Mouse (Mus musculus): ENCODE data around the gene Bcl2l11. TPM values are rescaled to one million over a fixed set of nuclear protein-coding genes. Genes with fewer than 3 reads are reported as not detected.

The Bcl2l11 gene
- polyA plus RNA-seq, 1 experiment from 2014 or later, result 19.9 TPM

DNA sequence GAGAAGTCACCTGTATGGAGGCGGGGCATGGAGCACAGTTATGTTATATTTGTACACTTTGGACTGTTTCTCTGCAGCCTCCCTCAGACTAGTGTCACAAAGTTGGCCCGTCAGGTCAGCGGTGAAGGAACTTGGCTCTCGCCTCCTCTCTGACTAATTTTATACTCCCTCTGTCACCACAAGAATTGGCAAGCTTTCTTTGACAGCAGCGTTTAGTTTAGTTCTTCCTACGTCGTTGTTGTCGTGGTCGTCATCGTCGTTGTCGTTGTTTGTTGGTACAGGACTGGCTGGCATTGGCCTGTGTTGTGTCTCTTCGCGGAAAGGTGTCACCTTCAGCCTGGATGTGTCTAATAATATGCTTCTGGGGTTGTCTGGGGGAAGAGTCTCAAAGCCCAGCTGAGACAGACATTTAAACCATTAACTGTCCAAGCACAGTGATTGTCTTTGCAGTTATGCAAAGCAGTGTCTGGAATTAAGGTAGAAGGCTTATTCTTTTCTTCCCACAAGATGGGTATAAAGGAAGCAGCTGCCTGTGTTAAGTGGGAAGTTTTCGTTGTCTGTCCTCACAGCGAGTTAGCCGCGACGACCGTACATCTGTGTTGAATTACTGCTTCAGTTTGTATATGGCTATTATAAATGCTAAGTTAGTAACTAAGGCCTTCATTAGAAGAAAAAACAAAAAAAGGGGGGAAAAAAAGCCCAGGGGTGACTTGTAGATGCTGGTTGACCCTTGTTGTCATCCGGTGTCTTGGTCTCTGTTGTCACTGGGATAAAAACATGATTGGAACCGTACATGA lies 11.8 kb downstream of the Bcl2l11 start:
- no peaks in the 10 kb centered on the region for H3K4me1 ChIP-seq (ENCODE audit: control insufficient read depth, insufficient read depth, low read length)
- 86% methylated on average over 22 of the region's 22 CpGs for WGBS
- ATAC-seq (ENCODE audit: insufficient number of reproducible peaks, insufficient read depth, low FRiP score, low read depth), result no peak

DNA sequence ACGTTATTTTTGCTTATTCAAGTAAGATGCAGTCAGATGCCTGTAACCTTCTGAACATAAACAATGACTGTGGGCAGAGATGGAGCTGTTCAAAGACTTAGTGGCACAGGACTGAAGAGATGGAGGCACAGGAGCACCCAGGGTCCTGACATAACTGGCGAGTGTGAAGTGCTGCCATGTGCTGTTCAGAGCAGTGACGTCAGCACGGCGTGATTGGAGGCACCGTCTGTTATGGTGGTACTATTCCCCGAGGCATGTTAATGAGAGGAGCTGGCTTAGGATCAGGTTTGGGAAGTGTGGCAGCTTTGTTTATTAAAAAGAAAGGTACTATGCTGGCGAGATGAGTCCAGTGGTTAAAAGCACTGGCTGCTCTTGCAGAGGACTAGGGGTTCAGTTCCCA lies 13.1 kb downstream of the Bcl2l11 start:
- Histone ChIP-seq H3K9me3 (ENCODE audit: control insufficient read depth, low read depth, low read length) (no peaks in the 10 kb centered on the region), H3K27me3 (ENCODE audit: control insufficient read depth, insufficient read depth, low read length) (no peaks in the 10 kb centered on the region), H3K36me3 (ENCODE audit: control insufficient read depth, insufficient read depth, low read length) (peaks cover 8% of the 10 kb centered on the region), H3K4me3 (ENCODE audit: low read depth, low read length) (no peak overlapping the region), H3K4me2 (replicated peaks; ENCODE audit: low read depth, low read length) (no peak overlapping the region), H3K4me1 (ENCODE audit: control insufficient read depth, insufficient read depth, low read length) (no peaks in the 10 kb centered on the region), H3K9ac (replicated peaks; ENCODE audit: low read depth, low read length) (no peak overlapping the region), H3K27ac (ENCODE audit: low read length) (no peak overlapping the region)
- WGBS, result 74% methylated on average over 8 of the region's 8 CpGs
- ATAC-seq (ENCODE audit: insufficient number of reproducible peaks, insufficient read depth, low FRiP score, low read depth), result no peak

More for the DNA sequence above, 11.8 kb downstream of the Bcl2l11 start:
- no peak overlapping the region for H3K27ac ChIP-seq (ENCODE audit: low read length)
- peaks cover 12% of the 10 kb centered on the region for H3K36me3 ChIP-seq (ENCODE audit: control insufficient read depth, insufficient read depth, low read length)
- H3K4me2 ChIP-seq (replicated peaks; ENCODE audit: low read depth, low read length), result no peak overlapping the region
- H3K4me3 ChIP-seq (ENCODE audit: low read depth, low read length), result no peak overlapping the region
- H3K27me3 ChIP-seq (ENCODE audit: control insufficient read depth, insufficient read depth, low read length), result no peaks in the 10 kb centered on the region
- no peaks in the 10 kb centered on the region for H3K9me3 ChIP-seq (ENCODE audit: control insufficient read depth, low read depth, low read length)
- no peak overlapping the region for H3K9ac ChIP-seq (replicated peaks; ENCODE audit: low read depth, low read length)

DNA sequence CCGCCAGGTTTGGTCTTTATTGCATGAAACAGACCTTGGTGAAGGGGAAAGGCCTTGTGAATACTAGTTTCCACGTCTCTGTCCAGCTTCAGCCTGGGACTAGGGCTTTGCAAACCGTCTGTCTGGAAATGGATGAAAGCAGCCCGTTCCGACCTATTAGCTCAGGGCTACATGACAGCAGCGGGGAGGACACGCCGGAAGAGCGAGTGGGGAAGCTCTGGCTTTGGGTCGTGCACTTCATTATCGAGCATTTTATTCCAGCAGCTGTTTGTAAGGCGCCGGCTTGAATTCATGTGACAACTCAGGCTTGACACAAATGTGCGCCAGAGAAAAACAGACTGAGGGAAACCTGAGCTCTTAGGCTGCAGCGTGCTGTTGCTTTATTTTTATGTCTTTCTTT lies 13.9 kb downstream of the Bcl2l11 start:
- H3K27me3 ChIP-seq (ENCODE audit: control insufficient read depth, insufficient read depth, low read length), result no peaks in the 10 kb centered on the region
- H3K27ac ChIP-seq (ENCODE audit: low read length), result no peak overlapping the region
- no peak for ATAC-seq (ENCODE audit: insufficient number of reproducible peaks, insufficient read depth, low FRiP score, low read depth)
- H3K36me3 ChIP-seq (ENCODE audit: control insufficient read depth, insufficient read depth, low read length), result peaks cover 11% of the 10 kb centered on the region
- no peaks in the 10 kb centered on the region for H3K9me3 ChIP-seq (ENCODE audit: control insufficient read depth, low read depth, low read length)
- WGBS, result 67% methylated on average over 15 of the region's 15 CpGs
- H3K4me2 ChIP-seq (replicated peaks; ENCODE audit: low read depth, low read length), result no peak overlapping the region
- H3K4me1 ChIP-seq (ENCODE audit: control insufficient read depth, insufficient read depth, low read length), result no peaks in the 10 kb centered on the region
- no peak overlapping the region for H3K4me3 ChIP-seq (ENCODE audit: low read depth, low read length)
- H3K9ac ChIP-seq (replicated peaks; ENCODE audit: low read depth, low read length), result no peak overlapping the region

DNA sequence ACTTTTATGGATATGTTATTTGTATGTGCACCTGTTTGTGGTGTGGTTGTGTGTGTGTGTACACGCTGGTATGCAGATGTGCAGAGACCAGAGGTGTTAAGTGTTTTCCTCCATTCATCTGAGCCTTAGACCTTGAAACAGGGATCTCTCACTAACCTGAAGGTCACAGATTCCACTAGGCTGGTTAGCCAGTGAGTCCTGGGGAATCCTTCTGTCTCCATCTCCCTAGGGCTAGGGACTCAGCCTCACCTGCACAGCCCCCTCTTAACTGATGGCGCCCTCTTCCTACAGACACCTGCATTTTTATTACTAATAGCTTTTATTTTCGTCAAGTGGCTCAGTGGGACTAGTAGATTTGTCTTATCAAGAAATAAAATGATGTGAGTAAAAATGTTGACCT lies 14.3 kb downstream of the Bcl2l11 start:
- Histone ChIP-seq H3K4me1 (ENCODE audit: control insufficient read depth, insufficient read depth, low read length) (no peaks in the 10 kb centered on the region), H3K4me2 (replicated peaks; ENCODE audit: low read depth, low read length) (no peak overlapping the region), H3K9ac (replicated peaks; ENCODE audit: low read depth, low read length) (no peak overlapping the region), H3K9me3 (ENCODE audit: control insufficient read depth, low read depth, low read length) (no peaks in the 10 kb centered on the region), H3K27me3 (ENCODE audit: control insufficient read depth, insufficient read depth, low read length) (no peaks in the 10 kb centered on the region), H3K36me3 (ENCODE audit: control insufficient read depth, insufficient read depth, low read length) (peaks cover 7% of the 10 kb centered on the region), H3K27ac (ENCODE audit: low read length) (no peak overlapping the region; the same call in 1 of the 2 replicates), H3K4me3 (ENCODE audit: low read depth, low read length) (no peak overlapping the region)
- no peak for ATAC-seq (ENCODE audit: insufficient number of reproducible peaks, insufficient read depth, low FRiP score, low read depth)
- WGBS, result 87% methylated on average over 3 of the region's 3 CpGs

DNA sequence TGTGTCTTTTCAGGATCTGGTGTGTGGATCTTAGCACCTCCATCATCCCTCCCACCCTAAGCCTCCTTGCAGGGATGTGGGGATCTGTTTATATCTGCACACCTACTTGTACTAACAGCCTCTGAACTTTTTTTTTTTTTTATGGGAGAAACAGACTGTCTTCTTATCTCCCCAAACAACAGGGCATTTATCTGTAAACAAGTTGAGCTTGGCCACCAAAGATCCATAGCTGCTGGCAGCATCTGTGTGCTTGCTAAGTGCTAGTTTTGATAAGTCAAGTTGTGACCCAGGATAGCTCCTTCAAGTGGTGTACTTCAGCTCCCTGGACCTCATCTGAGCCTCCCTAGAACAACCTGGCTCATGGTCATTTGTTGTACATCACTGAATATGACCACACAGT lies 18.2 kb downstream of the Bcl2l11 start:
- no peak for ATAC-seq (ENCODE audit: insufficient number of reproducible peaks, insufficient read depth, low FRiP score, low read depth)
- H3K9ac ChIP-seq (replicated peaks; ENCODE audit: low read depth, low read length), result no peak overlapping the region

DNA sequence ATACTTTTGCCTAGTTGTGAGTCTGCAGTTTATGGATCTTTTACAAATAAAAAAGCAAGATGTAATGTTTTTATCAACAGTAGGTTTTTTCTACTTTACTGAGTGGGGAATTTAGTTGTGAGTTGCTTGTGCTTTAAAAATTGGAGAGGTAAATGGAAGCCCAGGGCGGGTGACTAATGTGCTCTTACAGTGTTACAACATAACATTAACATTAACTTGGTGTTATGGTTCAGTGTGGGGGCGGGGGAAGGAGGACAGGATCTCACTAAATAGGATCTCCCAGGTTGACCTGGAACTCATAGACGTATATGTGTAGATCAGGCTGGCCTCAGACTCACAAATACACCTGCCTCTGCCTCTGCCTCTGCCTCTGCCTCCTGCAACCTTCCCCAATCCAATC lies 19.6 kb downstream of the Bcl2l11 start:
- no peak overlapping the region for H3K27ac ChIP-seq (ENCODE audit: low read length)
- no peak overlapping the region for H3K4me2 ChIP-seq (replicated peaks; ENCODE audit: low read depth, low read length)
- no peak for ATAC-seq (ENCODE audit: insufficient number of reproducible peaks, insufficient read depth, low FRiP score, low read depth)
- H3K4me3 ChIP-seq (ENCODE audit: low read depth, low read length), result no peak overlapping the region
- H3K36me3 ChIP-seq (ENCODE audit: control insufficient read depth, insufficient read depth, low read length), result peaks cover 30% of the 10 kb centered on the region
- WGBS, result 48% methylated on average over 3 of the region's 3 CpGs
- no peak overlapping the region for H3K9ac ChIP-seq (replicated peaks; ENCODE audit: low read depth, low read length)
- no peaks in the 10 kb centered on the region for H3K9me3 ChIP-seq (ENCODE audit: control insufficient read depth, low read depth, low read length)
- 0 out of 2 replicates have a peak, but pooled peaks cover 2% of the 10 kb centered on the region for H3K4me1 ChIP-seq (ENCODE audit: control insufficient read depth, insufficient read depth, low read length)
- H3K27me3 ChIP-seq (ENCODE audit: control insufficient read depth, insufficient read depth, low read length), result no peaks in the 10 kb centered on the region

More for the DNA sequence above, 18.2 kb downstream of the Bcl2l11 start:
- H3K4me3 ChIP-seq (ENCODE audit: low read depth, low read length), result no peak overlapping the region
- H3K9me3 ChIP-seq (ENCODE audit: control insufficient read depth, low read depth, low read length), result no peaks in the 10 kb centered on the region
- H3K27ac ChIP-seq (ENCODE audit: low read length), result no peak overlapping the region
- 0 out of 2 replicates have a peak, but pooled peaks cover 2% of the 10 kb centered on the region for H3K4me1 ChIP-seq (ENCODE audit: control insufficient read depth, insufficient read depth, low read length)
- no peak overlapping the region for H3K4me2 ChIP-seq (replicated peaks; ENCODE audit: low read depth, low read length)
- no peaks in the 10 kb centered on the region for H3K27me3 ChIP-seq (ENCODE audit: control insufficient read depth, insufficient read depth, low read length)
- peaks cover 25% of the 10 kb centered on the region for H3K36me3 ChIP-seq (ENCODE audit: control insufficient read depth, insufficient read depth, low read length)

DNA sequence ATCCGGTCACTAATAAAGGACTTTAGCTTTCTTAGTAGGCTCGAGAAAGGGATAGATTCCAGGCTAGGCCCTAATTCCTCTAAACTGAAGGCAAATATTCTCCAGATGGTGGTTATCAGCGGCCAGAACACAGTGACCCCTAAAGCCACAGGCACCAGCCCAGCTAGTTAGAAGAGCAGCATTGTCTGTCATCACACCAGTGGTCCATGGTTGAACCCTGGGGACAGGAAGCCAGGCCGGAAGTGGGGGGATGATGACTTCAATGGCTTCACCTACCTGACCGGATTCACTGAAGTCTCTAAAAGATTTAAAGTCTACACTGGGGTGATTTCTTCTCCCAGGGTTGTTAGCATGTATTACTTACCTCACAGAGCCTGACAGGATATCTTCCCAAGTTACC lies 23.8 kb downstream of the Bcl2l11 start:
- H3K4me1 ChIP-seq (ENCODE audit: control insufficient read depth, insufficient read depth, low read length), result 0 out of 2 replicates have a peak, but pooled peaks cover 2% of the 10 kb centered on the region
- no peak for ATAC-seq (ENCODE audit: insufficient number of reproducible peaks, insufficient read depth, low FRiP score, low read depth)
- no peak overlapping the region for H3K4me3 ChIP-seq (ENCODE audit: low read depth, low read length)
- peaks cover 28% of the 10 kb centered on the region for H3K36me3 ChIP-seq (ENCODE audit: control insufficient read depth, insufficient read depth, low read length)
- WGBS, result 86% methylated on average over 5 of the region's 5 CpGs
- H3K9me3 ChIP-seq (ENCODE audit: control insufficient read depth, low read depth, low read length), result no peaks in the 10 kb centered on the region
- no peak overlapping the region for H3K27ac ChIP-seq (ENCODE audit: low read length)
- no peak overlapping the region for H3K4me2 ChIP-seq (replicated peaks; ENCODE audit: low read depth, low read length)
- no peak overlapping the region for H3K9ac ChIP-seq (replicated peaks; ENCODE audit: low read depth, low read length)
- no peaks in the 10 kb centered on the region for H3K27me3 ChIP-seq (ENCODE audit: control insufficient read depth, insufficient read depth, low read length)

DNA sequence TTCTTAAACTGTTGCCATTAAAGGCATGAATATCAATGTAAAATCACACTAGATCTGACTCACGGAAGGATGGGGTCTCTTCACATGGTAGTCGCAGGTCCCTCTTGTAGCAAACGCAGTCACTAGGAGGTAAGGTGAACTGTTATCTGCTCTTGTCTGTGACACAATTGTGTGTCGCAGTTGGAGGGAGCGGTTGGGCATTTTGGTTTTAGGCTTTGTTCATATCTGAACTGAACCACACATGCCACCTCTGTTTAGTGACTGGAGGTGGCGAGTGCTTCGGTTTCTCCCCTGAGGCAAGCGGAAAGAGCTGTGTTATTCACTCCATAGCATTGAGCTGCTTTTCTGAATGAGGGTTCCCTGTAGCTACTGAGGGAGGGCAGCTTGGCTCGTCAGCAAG lies 26.4 kb downstream of the Bcl2l11 start:
- 94% methylated on average over 9 of the region's 9 CpGs for WGBS
- H3K27ac ChIP-seq (ENCODE audit: low read length), result no peak overlapping the region
- H3K4me2 ChIP-seq (replicated peaks; ENCODE audit: low read depth, low read length), result no peak overlapping the region
- no peaks in the 10 kb centered on the region for H3K9me3 ChIP-seq (ENCODE audit: control insufficient read depth, low read depth, low read length)
- H3K27me3 ChIP-seq (ENCODE audit: control insufficient read depth, insufficient read depth, low read length), result no peaks in the 10 kb centered on the region
- ATAC-seq (ENCODE audit: insufficient number of reproducible peaks, insufficient read depth, low FRiP score, low read depth), result no peak
- H3K4me3 ChIP-seq (ENCODE audit: low read depth, low read length), result no peak overlapping the region
- H3K4me1 ChIP-seq (ENCODE audit: control insufficient read depth, insufficient read depth, low read length), result peaks cover 14% of the 10 kb centered on the region
- H3K9ac ChIP-seq (replicated peaks; ENCODE audit: low read depth, low read length), result no peak overlapping the region
- H3K36me3 ChIP-seq (ENCODE audit: control insufficient read depth, insufficient read depth, low read length), result peaks cover 28% of the 10 kb centered on the region
